Mouse (Mus musculus): ENCODE data around the gene Cab39l.

The Cab39l gene

GRCm38 (mm10) chr14:59630096-59630495 lies 189.3 kb downstream of the Cab39l start:
- DNase-seq (ENCODE audit: low read depth): no peak

- no peak for DNase-seq (ENCODE audit: low read depth)
These were observed 191.3 kb downstream of the Cab39l start for GRCm38 (mm10) chr14:59632067-59632466.

- no peak for DNase-seq (ENCODE audit: low read depth)
These were observed 192.6 kb downstream of the Cab39l start for GRCm38 (mm10) chr14:59633295-59633898.

GRCm38 (mm10) chr14:59633988-59634387 lies 193.2 kb downstream of the Cab39l start:
- no peak for DNase-seq (ENCODE audit: low read depth)

Data from NIH3T3 (cell line).